Mouse (Mus musculus): Measurements from ENCODE around the gene Dguok. TPM values are rescaled to one million over a fixed set of nuclear protein-coding genes. Genes with fewer than 3 reads are reported as not detected.

The Dguok gene
- total RNA-seq, 2 experiments from 2014 or later = 38.0 to 50.0 TPM

Other genes starting within 250 kb of the Dguok start
- gene Mthfd2, start 181.1 kb downstream of the Dguok start, total RNA-seq (2021) = 10 to 100 TPM; 16.6 to 24.3 TPM
- 10 to 100 TPM; 66.1 to 71.9 TPM for gene Mob1a, start 181.0 kb downstream of the Dguok start, total RNA-seq (2021)
- gene Bola3, start 157.8 kb downstream of the Dguok start, total RNA-seq (2021) = 100 to 1,000 TPM; 243 to 293 TPM
- gene Tet3, start 47.9 kb downstream of the Dguok start, total RNA-seq (2021) = 10 to 100 TPM; 57.4 to 64.4 TPM
- gene Actg2, start 29.3 kb upstream of the Dguok start, total RNA-seq (2021) = 1 to 10 TPM; 3.2 to 5.6 TPM
- 10 to 100 TPM; 18.3 to 23.4 TPM for gene Stambp, start 65.8 kb upstream of the Dguok start, total RNA-seq (2021)
- 10 to 100 TPM in 1 of 2 experiments, 1 to 10 TPM in 1; 6.5 to 17.5 TPM for gene Clec4f, start 149.2 kb upstream of the Dguok start, total RNA-seq (2021)
- gene Cd207, start 170.9 kb upstream of the Dguok start, total RNA-seq (2021) = under 1 TPM; 0.39 to 0.45 TPM
- gene Vax2, start 204.3 kb upstream of the Dguok start, total RNA-seq (2021) = not detected
- not detected for gene Atp6v1b1, start 236.0 kb upstream of the Dguok start, total RNA-seq (2021)

Data from adrenal gland, postnatal 10 days (tissue).